Mouse (Mus musculus) cerebellum, postnatal 25 days (tissue): ENCODE results near the gene Mpi.

Source experiments
- DNase-seq, 2 experiments: peaks; one replicate each; pipeline ENCODE4 v3.0.0; 2021; ENCODE audit warnings: mixed read lengths in 2 of 2

Mpi gene

DNA sequence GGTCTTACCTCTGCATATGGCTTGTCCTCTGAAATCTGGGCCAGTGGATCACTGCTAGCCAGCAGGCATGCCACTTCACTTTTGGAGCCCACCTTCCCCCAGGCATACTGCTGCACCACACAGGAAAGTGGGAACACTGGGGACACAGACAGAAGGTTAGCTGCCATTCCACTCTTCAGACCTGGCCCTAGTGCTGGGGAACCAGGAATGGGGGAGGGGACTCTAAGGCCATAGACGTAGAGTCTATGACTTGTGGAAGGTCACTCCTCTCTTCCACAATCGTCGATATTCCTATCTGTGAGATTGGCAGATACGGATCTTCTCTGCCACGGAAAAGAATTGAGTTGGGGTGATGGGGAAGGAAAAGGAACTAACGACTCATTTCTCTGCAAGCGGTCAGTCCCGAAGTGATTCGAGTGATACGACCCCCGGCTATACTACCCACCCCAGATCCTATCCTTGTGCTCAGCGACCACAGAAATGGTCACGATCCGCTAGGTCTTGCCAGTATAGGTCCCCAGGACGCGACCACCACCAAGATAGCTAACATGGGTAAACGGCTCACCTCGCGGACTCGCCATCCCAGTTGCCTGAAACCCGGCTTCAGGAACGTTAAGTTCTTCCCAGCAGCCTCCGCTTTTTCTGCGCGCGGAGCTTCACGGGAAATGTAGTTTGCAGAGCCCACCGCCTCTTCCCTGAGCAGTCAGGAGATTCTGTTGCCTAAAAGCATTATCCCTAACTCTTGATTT is at the start of gene Mpi:
TSS of gene Mpi (minus strand) at position 625 of the 749 bp plus-strand sequence.
- DNase-seq = peak; percentile 76 to 84

DNA sequence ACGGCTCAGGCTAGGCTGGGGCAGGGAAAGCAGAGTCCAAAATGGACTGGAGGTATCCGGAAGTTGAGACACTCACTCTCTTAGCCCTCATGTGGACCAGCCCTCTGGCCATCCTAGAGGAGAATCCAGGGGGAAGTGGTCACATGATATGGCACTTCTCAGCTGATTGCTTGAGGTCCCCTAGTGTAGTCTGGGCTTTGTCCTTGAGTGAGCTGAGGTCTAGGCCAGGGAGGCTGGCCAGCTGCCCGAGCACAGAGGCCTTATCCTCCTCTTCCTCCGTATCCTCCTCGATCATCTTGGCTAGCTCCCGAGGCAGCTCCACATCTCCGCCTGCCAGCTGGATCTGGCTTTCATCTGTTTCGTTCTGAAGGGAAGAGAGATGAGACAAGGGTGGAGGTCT is 49.5 kb upstream of the Mpi start:
- no peak for DNase-seq

DNA sequence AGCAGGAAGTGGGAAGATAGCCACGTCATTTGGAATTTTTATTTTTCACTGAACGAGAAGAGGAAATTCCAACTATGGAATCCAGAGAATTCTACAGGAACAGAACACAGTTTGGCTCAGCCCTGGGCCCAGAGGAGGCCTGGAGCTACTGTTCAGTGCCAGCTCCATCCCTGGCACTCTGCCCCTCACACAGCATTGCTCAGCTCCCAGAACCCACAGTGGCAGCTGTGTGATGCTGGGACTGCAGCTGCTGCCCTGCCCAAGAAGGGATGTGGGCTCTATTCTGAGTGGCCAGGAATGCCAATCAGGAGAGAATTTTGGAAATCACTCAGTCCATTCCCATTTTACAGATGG is 48.8 kb upstream of the Mpi start:
- peak; percentile 53 to 71 for DNase-seq

DNA sequence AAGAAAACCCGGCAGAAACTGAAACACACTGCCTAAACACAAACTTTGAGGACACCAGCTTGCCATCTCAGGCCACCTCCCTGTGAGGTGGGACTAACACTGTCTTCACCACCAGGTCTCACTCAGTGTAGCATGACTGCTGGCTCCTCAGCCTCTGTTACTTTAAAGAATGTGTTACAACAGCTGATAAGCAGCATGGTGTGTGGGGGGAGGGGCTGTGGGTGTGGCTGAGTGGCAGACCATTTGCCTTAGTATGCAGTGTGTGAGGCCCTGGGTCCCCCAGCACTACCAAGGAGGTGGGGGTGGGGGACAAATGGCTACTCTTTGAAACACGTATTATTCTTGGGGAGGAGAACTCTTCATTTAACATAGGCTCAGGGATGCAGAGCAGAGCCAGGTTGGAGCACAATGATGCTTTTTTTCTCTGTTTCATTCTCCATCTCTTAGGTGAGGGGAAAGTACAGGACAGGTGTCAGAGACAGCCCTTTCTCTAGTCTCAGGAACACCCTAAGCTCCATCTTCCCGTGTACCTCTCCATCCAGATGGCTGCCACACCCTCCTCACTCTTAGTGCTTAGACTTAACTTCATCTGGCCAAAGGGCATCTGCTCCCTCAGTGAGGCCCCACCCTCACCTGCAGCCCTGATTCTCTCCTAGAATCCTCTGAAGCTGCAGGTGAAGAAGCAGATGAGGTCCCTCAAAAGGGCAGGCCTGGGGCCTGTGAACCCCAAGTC is 48.2 kb upstream of the Mpi start:
- peak in 1 of 2 experiments; percentile 36 for DNase-seq

DNA sequence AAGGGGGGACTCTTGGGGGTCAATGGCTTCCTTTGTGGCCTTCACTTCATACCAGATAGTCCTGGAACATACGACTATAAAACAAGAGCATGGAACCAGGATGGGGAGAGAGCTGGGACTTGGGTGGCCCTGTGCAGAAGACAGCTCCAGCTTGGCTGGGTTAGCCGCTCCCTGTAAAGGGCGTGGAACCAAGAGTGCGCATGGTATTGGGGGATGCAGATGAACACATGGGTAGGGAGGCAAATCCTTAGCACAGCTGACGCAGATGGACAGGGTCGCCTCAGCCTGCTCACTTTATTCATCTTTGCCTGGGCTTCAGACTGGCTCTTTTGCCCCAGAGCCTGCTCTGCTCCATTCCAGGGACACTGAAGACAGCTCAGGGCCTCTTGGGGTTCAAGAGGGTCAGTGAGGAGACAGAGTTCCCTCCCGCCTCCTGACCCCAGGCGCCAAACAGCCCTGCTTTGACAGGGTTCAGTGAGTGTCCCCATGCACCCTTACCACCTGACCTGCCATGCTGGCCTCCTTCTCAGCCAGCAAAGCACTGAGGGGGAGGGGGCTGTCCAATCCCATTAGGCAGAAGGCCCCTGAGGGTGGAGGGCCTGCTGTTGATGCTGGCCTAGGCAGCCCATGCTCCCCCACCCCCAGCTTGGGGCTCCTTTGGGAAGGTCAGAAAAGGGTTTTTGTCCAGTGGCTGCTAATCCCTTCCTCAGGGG is 46.4 kb upstream of the Mpi start:
- DNase-seq = no peak

DNA sequence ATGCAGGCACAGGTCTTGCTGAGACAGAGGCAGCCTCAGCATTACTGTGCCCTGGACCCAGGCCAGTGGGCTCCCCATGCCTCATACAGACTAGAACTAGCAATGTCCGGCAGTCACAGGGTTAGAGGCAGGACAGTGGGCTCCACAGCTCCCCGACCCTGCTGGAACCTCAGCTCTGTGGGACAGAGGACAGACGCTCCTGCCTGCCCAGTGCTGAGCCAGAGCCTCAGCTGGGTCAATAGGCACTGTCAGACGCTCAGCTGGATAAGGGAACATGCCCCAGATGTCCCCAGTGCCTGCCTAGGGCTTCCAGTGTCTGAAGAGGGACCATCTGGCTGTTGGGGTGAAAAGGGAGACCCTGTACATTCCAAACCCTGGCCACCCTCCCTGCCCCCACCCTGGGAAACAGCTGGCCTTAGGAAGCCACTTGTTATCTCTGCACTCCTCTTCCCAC is 45.4 kb upstream of the Mpi start:
- DNase-seq = peak in 1 of 2 experiments; percentile 34

DNA sequence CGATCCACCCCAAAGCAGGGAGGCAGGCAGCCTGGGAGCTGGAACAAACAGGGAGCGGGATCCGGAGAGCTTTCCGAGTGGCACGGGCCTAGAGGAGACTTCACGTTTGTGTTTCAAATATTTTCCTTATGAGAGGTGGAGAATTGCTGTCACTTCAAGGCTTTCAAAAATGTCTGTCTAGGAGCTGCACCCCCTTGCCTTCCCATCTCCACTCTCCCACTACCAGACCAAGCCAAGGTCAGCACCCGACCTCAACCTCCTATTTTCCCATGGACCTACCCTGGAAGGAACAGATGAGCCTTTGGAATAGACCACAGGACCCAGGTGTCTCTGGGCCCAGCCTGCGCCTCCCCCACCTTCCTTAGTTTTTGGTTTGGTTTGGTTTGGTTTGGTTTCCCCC is 44.7 kb upstream of the Mpi start:
- no peak for DNase-seq

DNA sequence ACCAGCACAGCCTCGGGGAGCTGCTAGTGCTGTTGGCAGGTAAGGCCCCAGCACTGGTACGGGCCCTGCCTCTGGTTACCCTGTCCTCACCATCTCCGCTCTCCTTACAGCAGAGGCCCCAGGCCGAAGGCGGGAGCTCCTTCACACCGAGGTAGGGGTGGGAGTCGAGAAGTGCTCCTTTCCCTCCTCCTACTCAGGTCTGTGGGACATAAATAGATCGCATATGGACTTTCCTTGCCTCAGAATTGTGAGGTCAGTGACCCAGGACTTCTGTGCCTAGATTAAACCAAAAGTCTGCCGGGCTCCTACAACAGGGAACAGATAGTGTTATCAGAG is 41.6 kb upstream of the Mpi start:
- DNase-seq = no peak

DNA sequence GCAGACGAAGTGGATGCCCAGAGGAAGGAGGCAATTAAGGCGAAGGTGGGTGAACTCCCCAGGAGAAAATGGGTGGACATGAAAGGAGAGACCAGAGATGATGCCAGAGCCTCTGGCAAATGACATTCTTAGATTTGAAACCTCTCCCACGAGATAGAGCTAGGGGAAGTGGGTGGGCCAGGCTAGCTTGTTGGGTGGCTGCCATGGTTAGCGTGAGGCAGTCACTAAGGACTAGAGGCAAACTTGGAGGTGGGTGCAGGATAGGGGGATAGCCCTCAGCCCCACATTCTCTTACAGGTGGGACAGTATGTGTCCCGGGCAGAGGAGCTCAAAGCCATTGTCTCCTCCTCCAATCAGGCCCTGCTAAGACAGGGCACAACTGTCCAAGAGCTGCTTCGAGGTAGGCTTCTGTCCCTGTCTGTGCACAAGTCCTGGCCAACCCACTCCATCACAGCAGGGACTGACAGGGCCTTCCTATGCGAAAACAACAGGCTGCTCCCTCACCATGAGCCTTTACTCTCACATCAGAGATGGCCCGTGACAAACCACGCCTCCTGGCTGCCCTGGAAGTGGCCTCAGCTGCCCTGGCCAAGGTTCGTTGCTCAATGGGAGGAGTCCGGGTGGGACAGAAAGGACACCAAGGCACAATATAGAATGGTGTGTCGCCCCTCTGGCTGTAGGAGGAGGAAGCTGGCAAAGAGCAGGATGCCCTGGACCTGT is 41.1 kb upstream of the Mpi start:
- peak in 1 of 2 experiments; percentile 38 for DNase-seq

DNA sequence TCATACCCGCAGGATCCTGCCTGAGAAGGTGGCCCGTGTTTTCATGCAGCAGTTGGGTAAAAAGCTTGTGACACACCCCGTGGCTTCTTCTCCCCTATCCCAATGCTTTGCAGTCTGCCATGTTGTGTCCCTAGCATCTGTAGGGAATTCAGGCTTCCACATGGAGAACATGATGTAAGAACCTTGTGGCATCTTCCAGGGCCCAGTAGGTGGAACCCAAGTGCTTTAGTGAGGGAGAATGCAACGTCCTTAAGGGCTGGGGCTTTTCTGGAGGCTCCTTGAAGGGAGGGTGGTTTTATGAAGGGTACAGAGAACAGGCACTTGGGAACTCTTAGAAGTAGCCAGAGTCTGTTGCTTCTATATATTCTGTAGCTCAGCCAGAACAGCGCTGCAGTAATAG is 38.2 kb upstream of the Mpi start:
- DNase-seq = peak in 1 of 2 experiments; percentile 32

DNA sequence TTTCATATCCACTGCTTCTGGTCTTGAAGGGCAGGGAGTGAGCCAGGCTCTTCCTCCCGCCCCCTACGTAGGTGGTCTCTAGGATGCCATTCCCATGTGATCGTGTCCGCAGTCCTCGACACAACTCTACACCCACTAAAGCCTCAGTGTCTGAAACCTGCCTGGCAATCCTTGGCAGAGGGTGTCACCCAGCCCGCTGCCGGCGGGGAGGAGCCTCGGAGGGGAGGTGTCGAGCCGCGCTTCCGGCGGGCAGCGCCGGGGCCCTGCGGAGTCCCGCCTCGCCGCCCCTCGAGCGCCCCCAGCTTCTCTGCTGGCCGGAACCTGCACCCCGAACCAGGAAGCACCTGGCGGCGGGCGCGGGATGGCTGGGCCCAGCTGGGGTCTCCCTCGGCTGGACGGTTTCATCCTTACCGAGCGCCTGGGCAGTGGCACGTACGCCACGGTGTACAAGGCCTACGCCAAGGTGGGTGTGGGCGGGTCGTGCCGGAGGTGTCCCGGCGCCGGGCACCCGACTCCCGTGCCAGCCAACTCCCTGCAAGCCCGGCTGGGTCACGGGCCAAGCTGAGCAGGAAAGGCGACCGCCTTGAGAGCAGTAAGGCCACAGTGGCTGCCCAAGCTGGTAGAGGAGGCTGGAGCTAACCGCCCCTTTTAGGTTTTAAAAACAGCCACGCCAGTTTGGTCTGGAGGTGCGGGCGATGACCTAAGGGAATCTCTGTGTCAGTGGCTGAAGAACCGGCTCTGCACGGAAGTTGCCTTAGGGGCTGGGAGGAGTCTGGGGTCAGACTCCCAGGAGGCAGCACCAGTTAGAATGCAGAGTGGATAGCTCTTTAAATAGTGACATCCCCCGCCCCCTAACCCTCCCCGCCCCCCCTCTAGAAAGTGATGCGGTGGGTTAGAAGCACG is 36.9 kb upstream of the Mpi start, which contains the start of gene Ulk3:
TSS of gene Ulk3 (plus strand) at position 229 of the 903 bp plus-strand sequence.
- DNase-seq = peak; percentile 82 to 85

DNA sequence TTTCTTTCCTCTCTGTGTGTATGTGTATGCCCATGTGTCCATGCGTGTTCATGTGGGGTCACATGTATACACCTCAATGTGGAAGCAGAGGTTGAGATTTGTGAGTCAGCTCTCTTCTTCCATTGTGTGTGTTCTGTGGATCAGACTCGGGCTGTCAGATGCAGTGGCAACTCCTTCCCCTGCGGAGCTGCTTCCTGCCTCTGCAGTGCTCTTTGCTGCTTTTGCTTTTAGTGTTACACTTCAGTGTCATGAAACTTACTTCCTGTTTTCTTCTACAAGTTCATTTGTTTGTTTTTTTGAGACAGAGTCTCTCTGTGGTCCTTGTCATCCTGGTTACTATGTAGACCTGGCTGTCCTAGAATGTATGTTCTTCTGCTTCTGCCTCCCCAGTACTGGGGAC is 32.4 kb upstream of the Mpi start:
- DNase-seq = no peak

DNA sequence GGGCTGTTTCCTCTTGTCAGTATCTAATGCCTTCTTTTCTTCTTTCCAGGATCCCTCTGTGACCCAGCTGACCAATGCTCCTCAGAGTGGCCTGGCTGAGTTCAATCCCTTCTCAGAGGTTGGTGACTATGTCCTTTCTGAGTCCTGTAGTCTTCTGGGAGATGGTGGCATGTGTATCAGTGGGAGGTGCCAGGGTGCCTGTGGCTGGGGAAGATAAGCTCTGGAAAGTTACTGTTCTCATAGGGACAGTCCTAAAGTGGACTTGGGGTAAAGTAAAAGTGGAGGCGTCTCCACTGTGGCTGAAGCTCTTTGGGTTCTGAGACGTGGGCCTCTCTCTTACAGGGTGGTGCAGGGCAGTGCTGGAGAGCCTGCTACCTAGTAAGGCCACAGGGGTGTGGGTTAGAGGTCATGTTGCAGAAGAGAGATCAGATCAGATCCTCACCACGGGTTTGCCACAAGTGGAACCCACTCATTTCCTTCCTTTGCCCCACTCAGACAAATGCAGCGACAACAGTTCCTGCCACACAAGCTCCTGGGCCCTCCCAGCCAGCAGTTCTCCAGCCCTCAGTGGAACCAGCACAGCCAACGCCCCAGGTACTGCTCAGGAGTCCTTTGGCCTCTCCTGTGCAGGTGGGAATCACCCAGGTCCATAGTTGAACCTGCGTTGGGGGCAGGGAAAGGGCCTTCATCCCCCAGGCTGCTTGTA is 24.7 kb upstream of the Mpi start:
- DNase-seq = no peak

DNA sequence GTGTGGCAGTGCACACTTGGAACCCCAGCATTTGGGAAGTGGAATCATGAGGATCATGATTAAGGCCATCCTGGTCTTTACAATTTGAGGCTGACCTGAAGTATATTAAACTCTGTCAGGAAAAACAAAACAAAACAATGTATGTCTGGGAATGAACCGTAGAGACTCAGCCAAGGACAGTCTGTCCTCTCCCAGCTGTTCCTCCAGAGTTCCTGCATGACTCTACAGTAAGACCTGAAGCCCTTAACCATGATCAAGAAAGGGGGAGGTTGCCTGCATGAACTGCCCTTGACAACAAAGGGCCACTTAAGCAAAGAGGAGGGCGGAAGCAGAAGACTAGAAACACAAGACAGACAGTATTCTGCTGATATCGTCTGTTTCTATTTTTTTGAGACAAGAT is 23.0 kb upstream of the Mpi start:
- DNase-seq = no peak

DNA sequence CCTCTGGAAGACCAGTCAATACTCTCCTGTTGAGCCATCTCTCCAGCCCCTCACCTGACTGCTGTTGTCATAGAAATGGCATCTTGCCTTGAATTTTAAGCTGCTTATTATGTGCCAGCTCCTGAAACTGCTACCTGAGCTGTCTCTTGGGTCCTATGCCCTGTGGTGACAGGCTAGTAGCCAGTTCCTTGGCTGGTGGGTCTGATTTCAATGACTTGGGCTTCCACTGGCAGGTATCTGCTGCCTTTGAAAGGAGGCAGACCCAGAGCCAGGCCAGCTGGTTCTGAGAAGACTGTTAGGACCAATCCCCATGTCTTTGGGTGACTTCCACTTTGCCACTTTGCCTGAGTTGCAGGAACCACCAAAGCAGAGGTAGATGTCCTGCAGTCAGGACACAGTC is 21.8 kb upstream of the Mpi start:
- DNase-seq = no peak

DNA sequence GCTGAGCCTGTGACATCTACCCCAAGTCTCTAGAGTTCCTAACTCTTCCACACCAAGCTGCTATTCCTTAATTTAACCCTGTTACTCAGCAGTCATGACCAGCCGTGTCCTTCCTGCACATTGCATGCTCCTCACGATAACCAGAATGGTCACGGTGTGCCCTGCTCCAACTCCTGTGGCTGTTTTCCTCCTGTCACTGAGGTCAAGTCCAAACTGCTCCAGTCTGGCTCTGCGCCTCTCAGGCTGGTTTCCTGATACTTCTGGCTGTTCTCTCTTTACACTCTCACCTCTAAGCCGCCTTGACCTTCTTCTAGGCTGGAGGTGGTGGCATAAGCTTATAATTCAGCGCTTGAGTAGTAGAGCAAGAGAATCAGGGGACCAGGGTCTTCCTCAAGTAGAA is 15.9 kb upstream of the Mpi start:
- no peak for DNase-seq

DNA sequence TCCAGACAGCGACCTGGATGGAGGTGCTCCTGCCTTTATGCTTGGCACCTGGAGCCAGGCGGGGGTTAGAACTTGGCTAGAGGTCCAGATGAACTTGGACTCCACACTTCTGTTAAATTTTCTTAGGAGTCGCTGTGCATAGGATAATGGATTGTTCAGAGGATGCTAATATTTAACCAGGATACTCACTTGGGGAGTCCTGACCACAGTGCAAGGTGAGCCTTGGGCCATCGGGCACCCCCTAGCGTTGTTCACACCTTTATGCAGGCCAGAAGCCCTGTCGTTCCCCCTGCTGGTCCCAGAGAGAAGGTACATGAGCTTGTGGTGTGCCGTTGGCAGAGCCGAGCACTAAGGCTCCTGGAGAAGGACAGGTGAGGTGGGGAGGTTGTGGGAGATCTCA is 14.3 kb upstream of the Mpi start:
- DNase-seq = peak in 1 of 2 experiments; percentile 43

DNA sequence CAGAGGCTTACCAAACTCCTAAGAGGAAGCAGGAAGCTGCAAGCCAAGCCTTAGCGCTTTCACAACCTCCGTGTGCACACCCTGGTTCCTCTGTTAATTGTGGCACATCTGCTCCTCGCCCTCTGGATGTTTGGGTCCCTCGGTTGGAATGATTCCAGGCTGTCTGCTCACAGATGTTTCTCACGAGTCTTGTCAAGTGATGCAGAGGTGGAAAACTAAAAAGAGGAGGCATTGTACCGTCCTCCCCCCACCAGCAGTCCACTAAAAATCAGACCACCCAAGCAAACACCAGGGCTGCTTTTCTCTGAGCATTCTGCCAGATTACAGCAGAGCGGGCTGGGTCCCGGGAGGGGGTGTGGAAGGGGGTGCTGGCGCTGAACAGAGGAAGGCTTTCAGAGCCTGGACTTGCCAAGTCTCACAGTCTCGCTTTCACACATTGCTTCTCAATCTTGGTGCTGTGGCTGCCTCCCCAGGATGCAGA is 13.2 kb upstream of the Mpi start:
- no peak for DNase-seq

DNA sequence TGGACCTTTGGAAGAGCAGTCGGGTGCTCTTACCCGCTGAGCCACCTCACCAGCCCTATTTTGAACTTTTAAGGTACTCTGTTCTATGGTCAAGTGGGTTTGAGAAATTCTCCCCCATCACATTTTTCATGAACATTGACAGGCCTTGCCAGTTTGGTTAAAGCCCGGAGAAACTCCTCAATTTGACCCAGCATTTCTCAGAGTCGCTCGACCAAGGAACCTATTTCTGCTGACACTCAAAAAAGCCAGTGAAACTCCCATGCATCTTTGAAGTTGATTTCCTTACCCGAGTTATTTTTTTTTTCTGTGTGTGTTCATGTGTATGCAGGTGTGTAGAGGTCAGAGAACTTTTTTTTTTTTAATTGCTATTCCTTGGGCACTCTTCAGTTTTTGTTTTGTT is 12.0 kb upstream of the Mpi start:
- DNase-seq = no peak

DNA sequence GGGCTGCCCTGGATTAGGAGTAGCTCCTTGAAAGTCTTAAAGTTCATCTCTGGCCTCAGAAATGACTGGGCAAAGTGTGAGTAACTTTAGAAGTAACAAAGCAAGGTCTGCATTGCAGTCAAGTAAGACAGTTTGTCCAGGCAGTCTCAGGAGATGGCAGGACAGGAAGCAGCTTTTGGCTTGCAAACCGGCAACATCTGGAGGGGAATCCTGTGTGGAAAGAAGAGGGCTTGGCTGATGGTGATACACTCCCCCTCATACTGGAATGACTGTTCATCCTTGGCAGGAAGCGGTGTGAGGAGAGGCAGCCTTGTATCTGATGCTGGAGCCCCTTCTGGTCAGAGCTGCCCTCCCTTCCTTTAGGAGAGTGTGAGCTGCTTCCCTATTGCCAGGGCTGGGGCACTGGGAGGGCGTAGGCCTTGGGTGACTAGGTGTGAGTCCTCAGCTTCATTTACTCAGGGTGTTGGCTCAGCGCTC is 10.4 kb upstream of the Mpi start:
- DNase-seq = no peak

DNA sequence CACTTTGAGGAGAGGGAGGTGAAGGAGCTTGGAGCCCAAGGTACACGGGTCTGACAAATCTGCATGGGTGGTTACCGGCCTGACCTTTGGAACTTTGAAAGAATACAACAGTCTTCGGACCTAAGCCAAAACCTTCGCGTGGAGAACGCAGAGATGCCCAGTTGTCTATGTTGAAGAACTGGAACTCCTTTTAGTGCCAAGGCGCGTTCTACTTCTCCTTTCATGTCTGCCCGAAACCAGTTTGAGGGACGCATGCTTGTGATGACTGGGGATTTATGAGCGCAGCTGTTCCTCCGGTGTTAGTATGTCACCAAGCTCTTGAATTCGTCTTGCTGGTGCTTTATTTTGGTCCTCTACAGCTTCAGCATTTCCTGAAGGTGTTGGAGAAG is 9.1 kb upstream of the Mpi start:
- DNase-seq = no peak
